Mouse (Mus musculus) MEL (cell line): Measurements from ENCODE around the gene Ciita. TPM values are rescaled to one million over a fixed set of nuclear protein-coding genes. Genes with fewer than 3 reads are reported as not detected.

Experiments
- DNase-seq: peaks from one replicate; pipeline ENCODE4 v3.0.0; 2011; ENCODE audit warnings: low read depth, low spot score
- H3K27ac ChIP-seq: 2 replicates; pipeline ENCODE4 v1.5.1; 2012; ENCODE audit warnings: low read depth, mild to moderate bottlenecking, control low read depth, low read length, moderate library complexity; ENCODE audit not compliant: control insufficient read depth
- H3K27me3 ChIP-seq, 2 experiments: fragments of 150-350 bp in 1 of 2; sonication (generic) in 1 of 2; 2 replicates each; pipeline ENCODE4 v1.6.1; 2012; ENCODE audit warnings: low read length in 2 of 2, mild to moderate bottlenecking in 2 of 2, improper control_type of control experiment in 1 of 2, moderate library complexity in 1 of 2; ENCODE audit not compliant: insufficient read depth in 2 of 2, control insufficient read depth in 1 of 2
- H3K36me3 ChIP-seq, 2 experiments: 2 replicates each; pipeline ENCODE4 v1.6.1; 2012 to 2014; ENCODE audit warnings: low read length in 2 of 2, improper control_type of control experiment in 1 of 2, inconsistent platforms in 1 of 2, mild to moderate bottlenecking in 1 of 2; ENCODE audit not compliant: insufficient read depth in 2 of 2, control insufficient read depth in 1 of 2
- H3K4me1 ChIP-seq, 2 experiments: fragments of 150-350 bp in 1 of 2; sonication (generic) in 1 of 2; 2 replicates each; pipeline ENCODE4 v1.6.1; 2012; ENCODE audit warnings: low read length in 2 of 2, improper control_type of control experiment in 1 of 2, mild to moderate bottlenecking in 1 of 2; ENCODE audit not compliant: insufficient read depth in 2 of 2, control insufficient read depth in 1 of 2
- H3K4me3 ChIP-seq, 2 experiments: fragments of 150-350 bp in 1 of 2; sonication (generic) in 1 of 2; 2 replicates each; pipeline ENCODE4 v1.5.1; 2012; ENCODE audit warnings: low read depth in 2 of 2, low read length in 2 of 2, mild to moderate bottlenecking in 2 of 2, moderate library complexity in 2 of 2, control low read depth in 1 of 2, improper control_type of control experiment in 1 of 2; ENCODE audit not compliant: control insufficient read depth in 1 of 2, insufficient read depth in 1 of 2
- H3K79me2 ChIP-seq: 2 replicates; pipeline ENCODE4 v1.6.1; 2012; ENCODE audit warnings: mild to moderate bottlenecking, low read length, moderate library complexity; ENCODE audit not compliant: control insufficient read depth, poor library complexity, insufficient read depth
- H3K9ac ChIP-seq: 2 replicates; pipeline ENCODE4 v1.6.1; 2012; ENCODE audit warnings: low read depth, mild to moderate bottlenecking, control low read depth, low read length, moderate library complexity; ENCODE audit not compliant: control insufficient read depth, poor library complexity, severe bottlenecking
- H3K9me3 ChIP-seq: fragments of 150-350 bp; sonication (generic); replicated peaks from 2 replicates; pipeline ENCODE4 v1.6.1; 2012; ENCODE audit warnings: mild to moderate bottlenecking, low read length, improper control_type of control experiment, moderate library complexity; ENCODE audit not compliant: insufficient read depth
- BHLHE40 ChIP-seq: IDR thresholded peaks from 2 replicates; pipeline ENCODE4 v1.6.1; 2012; ENCODE audit warnings: low read depth, mild to moderate bottlenecking, inconsistent platforms, low read length, improper control_type of control experiment, borderline replicate concordance
- CHD1 ChIP-seq: IDR thresholded peaks from 2 replicates; pipeline ENCODE4 v1.6.1; 2012; ENCODE audit warnings: low read depth, mild to moderate bottlenecking, inconsistent platforms, low read length, improper control_type of control experiment
- E2F4 ChIP-seq: IDR thresholded peaks from 2 replicates; pipeline ENCODE4 v1.6.1; 2011; ENCODE audit warnings: low read depth, low read length, improper control_type of control experiment, borderline replicate concordance
- ELF1 ChIP-seq: IDR thresholded peaks from 2 replicates; pipeline ENCODE4 v1.6.1; 2014; ENCODE audit warnings: low read depth, mild to moderate bottlenecking, inconsistent platforms, low read length, improper control_type of control experiment, moderate library complexity
- EP300 ChIP-seq, 2 experiments: IDR thresholded peaks; 2 replicates each; pipeline ENCODE4 v1.6.1; 2011; ENCODE audit warnings: improper control_type of control experiment in 2 of 2, low read length in 2 of 2, low read depth in 1 of 2, mild to moderate bottlenecking in 1 of 2
- ETS1 ChIP-seq: IDR thresholded peaks from 2 replicates; pipeline ENCODE4 v1.6.1; 2012; ENCODE audit warnings: low read depth, mild to moderate bottlenecking, inconsistent platforms, low read length, improper control_type of control experiment, moderate library complexity
- GABPA ChIP-seq: IDR thresholded peaks from 2 replicates; pipeline ENCODE4 v1.6.1; 2012; ENCODE audit warnings: low read depth, mild to moderate bottlenecking, inconsistent platforms, low read length, improper control_type of control experiment, moderate library complexity
- GATA1 ChIP-seq: IDR thresholded peaks from 2 replicates; pipeline ENCODE4 v1.6.1; 2011; ENCODE audit warnings: low read depth, low read length, improper control_type of control experiment
- HCFC1 ChIP-seq: IDR thresholded peaks from 2 replicates; pipeline ENCODE4 v1.6.1; 2012; ENCODE audit warnings: low read depth, mild to moderate bottlenecking, inconsistent platforms, low read length, improper control_type of control experiment, moderate library complexity
- JUND ChIP-seq: IDR thresholded peaks from 2 replicates; pipeline ENCODE4 v1.6.1; 2011; ENCODE audit warnings: low read depth, mild to moderate bottlenecking, improper control_type of control experiment, low read length
- KAT2A ChIP-seq: conservative IDR thresholded peaks from 2 replicates; pipeline ENCODE4 v1.6.1; 2012; ENCODE audit warnings: low read depth, low read length, improper control_type of control experiment, inconsistent platforms
- MEF2A ChIP-seq: IDR thresholded peaks from 2 replicates; pipeline ENCODE4 v1.6.1; 2014; ENCODE audit warnings: low read depth, mild to moderate bottlenecking, inconsistent platforms, low read length, improper control_type of control experiment; ENCODE audit not compliant: poor library complexity, insufficient replicate concordance, severe bottlenecking; ENCODE audit errors: extremely low read depth
- MXI1 ChIP-seq: IDR thresholded peaks from 2 replicates; pipeline ENCODE4 v1.6.1; 2011; ENCODE audit warnings: mild to moderate bottlenecking, low read depth, low read length, improper control_type of control experiment
- MYB ChIP-seq: IDR thresholded peaks from 2 replicates; pipeline ENCODE4 v1.6.1; 2011; ENCODE audit warnings: mild to moderate bottlenecking, low read depth, low read length, improper control_type of control experiment
- NELFE ChIP-seq: IDR thresholded peaks from 2 replicates; pipeline ENCODE4 v1.6.1; 2011; ENCODE audit warnings: low read depth, low read length, improper control_type of control experiment
- NRF1 ChIP-seq: IDR thresholded peaks from 2 replicates; pipeline ENCODE4 v1.6.1; 2014; ENCODE audit warnings: low read depth, mild to moderate bottlenecking, inconsistent platforms, low read length, improper control_type of control experiment, moderate library complexity; ENCODE audit not compliant: poor library complexity, insufficient read depth, severe bottlenecking
- RAD21 ChIP-seq: IDR thresholded peaks from 2 replicates; pipeline ENCODE4 v1.6.1; 2011; ENCODE audit warnings: mild to moderate bottlenecking, low read depth, low read length, improper control_type of control experiment
- RCOR1 ChIP-seq: IDR thresholded peaks from 2 replicates; pipeline ENCODE4 v1.6.1; 2012; ENCODE audit warnings: low read depth, mild to moderate bottlenecking, inconsistent platforms, low read length, improper control_type of control experiment
- SIN3A ChIP-seq: IDR thresholded peaks from 2 replicates; pipeline ENCODE4 v1.6.1; 2012; ENCODE audit warnings: low read length, improper control_type of control experiment, inconsistent platforms
- TAL1 ChIP-seq: IDR thresholded peaks from 2 replicates; pipeline ENCODE4 v1.6.1; 2012; ENCODE audit warnings: mild to moderate bottlenecking, inconsistent platforms, low read length, moderate library complexity, mixed read lengths
- TCF12 ChIP-seq: IDR thresholded peaks from 2 replicates; pipeline ENCODE4 v1.6.1; 2014; ENCODE audit warnings: low read depth, mild to moderate bottlenecking, inconsistent platforms, low read length, improper control_type of control experiment, moderate library complexity
- USF1 ChIP-seq: IDR thresholded peaks from 2 replicates; pipeline ENCODE4 v1.6.1; 2014; ENCODE audit warnings: low read depth, mild to moderate bottlenecking, inconsistent platforms, low read length, improper control_type of control experiment, moderate library complexity
- ZC3H11A ChIP-seq: IDR thresholded peaks from 2 replicates; pipeline ENCODE4 v1.6.1; 2012; ENCODE audit warnings: low read depth, mild to moderate bottlenecking, inconsistent platforms, low read length, improper control_type of control experiment
- ZMIZ1 ChIP-seq: IDR thresholded peaks from 2 replicates; pipeline ENCODE4 v1.6.1; 2012; ENCODE audit warnings: low read depth, mild to moderate bottlenecking, inconsistent platforms, low read length, improper control_type of control experiment, moderate library complexity
- polyA plus RNA-seq, 2 experiments: library from polyadenylated mRNA; stranded (reverse) in 1 of 2; unstranded in 1 of 2; fragments of >175 nt in 1 of 2; fragments of >200 nt in 1 of 2; gene quantifications; 2 replicates each; pipeline versions ENCODE4 v1.2.1 to v1.2.4; 2012; ENCODE audit warnings: low replicate concordance in 2 of 2, low read depth in 1 of 2; ENCODE audit not compliant: insufficient read length in 2 of 2, insufficient read depth in 1 of 2, missing spikeins in 1 of 2
- total RNA-seq: library from RNA; depleted of rRNA; stranded (reverse); fragments of 300-350 nt; gene quantifications from 2 replicates; pipeline ENCODE4 v1.2.3, GENCODE M21; 2012

Gene Ciita
- total and polyA plus RNA-seq, 3 experiments = 0.04 TPM; not detected in 2

DNA sequence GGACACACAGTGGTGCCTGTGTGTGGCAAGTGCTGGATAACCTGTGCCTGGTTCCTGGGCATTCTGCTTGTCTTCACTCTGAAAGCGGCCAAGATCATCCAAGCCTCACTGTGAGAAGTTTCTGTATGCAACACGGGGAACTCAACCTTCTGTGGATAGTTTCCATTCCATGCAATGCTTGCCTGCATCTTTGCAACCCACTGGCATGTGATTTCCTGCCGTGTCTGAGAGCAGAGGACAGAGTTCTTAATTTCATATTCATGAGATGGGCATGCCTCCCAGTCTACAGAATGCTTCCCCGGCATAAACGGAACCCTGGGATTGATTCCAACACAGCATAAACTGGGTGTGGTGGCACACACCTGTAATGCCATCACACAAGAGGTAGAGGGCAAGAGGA lies 41.8 kb upstream of the Ciita start:
- no peak overlapping the region for H3K4me3 ChIP-seq
- peaks cover 0 to 1% of the 10 kb centered on the region in 2 experiments; a peak in 2 of 4 replicates for H3K27me3 ChIP-seq
- no peaks in the 10 kb centered on the region for H3K79me2 ChIP-seq
- no peaks in the 10 kb centered on the region for H3K9me3 ChIP-seq
- H3K36me3 ChIP-seq = no peaks in the 10 kb centered on the region
- no peak for TF ChIP-seq MYB
- no peak for TF ChIP-seq ETS1
- no peak for TF ChIP-seq GATA1
- no peak for TF ChIP-seq BHLHE40
- no peak for TF ChIP-seq E2F4
- TF ChIP-seq USF1 = no peak
- no peak for TF ChIP-seq NRF1
- no peak for TF ChIP-seq TCF12
- TF ChIP-seq, all 39 proteins: peak for 0
- no peak overlapping the region for H3K9ac ChIP-seq
- no peak for DNase-seq
- H3K27ac ChIP-seq = no peak overlapping the region
- no peaks in the 10 kb centered on the region for H3K4me1 ChIP-seq

DNA sequence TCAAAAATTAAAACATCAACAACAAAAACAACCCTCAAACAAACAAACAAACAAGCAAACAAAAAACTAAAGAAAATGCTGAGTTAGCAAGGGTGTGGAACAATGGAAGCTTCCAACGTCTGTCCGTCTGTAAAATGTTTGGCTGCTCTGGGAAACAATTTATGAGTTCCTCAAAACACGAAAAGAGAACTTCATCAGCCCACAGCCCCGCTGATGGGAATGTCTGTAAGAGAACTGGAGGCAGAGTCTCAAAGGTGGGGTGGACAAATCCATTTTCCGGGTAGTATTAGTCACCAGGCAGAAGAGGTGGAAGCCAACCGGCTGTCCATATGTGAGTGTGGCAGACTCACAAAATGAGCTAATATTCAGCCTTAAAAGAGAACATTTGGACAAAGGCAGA lies 38.5 kb upstream of the Ciita start:
- no peak for DNase-seq
- H3K79me2 ChIP-seq = no peaks in the 10 kb centered on the region
- no peak overlapping the region for H3K4me3 ChIP-seq
- no peak overlapping the region for H3K27ac ChIP-seq
- H3K27me3 ChIP-seq = peaks cover 0 to 1% of the 10 kb centered on the region in 2 experiments; a peak in 1 of 4 replicates
- no peak for TF ChIP-seq CHD1
- no peak for TF ChIP-seq GATA1
- no peak for TF ChIP-seq MXI1
- no peak for TF ChIP-seq RCOR1
- no peak for TF ChIP-seq GABPA
- TF ChIP-seq HCFC1 = no peak
- no peak for TF ChIP-seq NRF1
- TF ChIP-seq ETS1 = no peak
- no peak for TF ChIP-seq SIN3A
- no peak for TF ChIP-seq ZMIZ1
- no peak for TF ChIP-seq ELF1
- TF ChIP-seq RAD21 = no peak
- TF ChIP-seq MEF2A = no peak
- no peak for TF ChIP-seq JUND
- no peak for TF ChIP-seq EP300 (IDR thresholded peaks at IDR 0.05; ENCODE audit: low read depth in 1 of 2, low read length in 2 of 2)
- TF ChIP-seq KAT2A = no peak
- no peak for TF ChIP-seq NELFE
- no peak for TF ChIP-seq ZC3H11A
- TF ChIP-seq TAL1 = no peak
- no peaks in the 10 kb centered on the region for H3K4me1 ChIP-seq
- no peaks in the 10 kb centered on the region for H3K9me3 ChIP-seq
- no peak overlapping the region for H3K9ac ChIP-seq
- H3K36me3 ChIP-seq = no peaks in the 10 kb centered on the region
